Mouse (Mus musculus) lung, embryonic 15.5 days (tissue): ENCODE results near the gene Mpp6. TPM values are rescaled to one million over a fixed set of nuclear protein-coding genes. Genes with fewer than 3 reads are reported as not detected.

Source experiments
- ATAC-seq: fragments of 200-750 bp; cut with Nextera tagmentation; 2 replicates; pipeline ENCODE4 v1.8.0; 2017; ENCODE audit warnings: moderate number of reproducible peaks, borderline replicate concordance; ENCODE audit not compliant: low FRiP score, low TSS enrichment; ENCODE audit errors: extremely low read depth
- H3K27ac ChIP-seq: fragments of 300-500 bp; sonication (generic); 2 replicates; pipeline ENCODE4 v1.5.1; 2015; ENCODE audit warnings: moderate library complexity, mild to moderate bottlenecking, inconsistent platforms
- H3K27me3 ChIP-seq: fragments of 300-500 bp; sonication (generic); 2 replicates; pipeline ENCODE4 v1.6.1; 2015; ENCODE audit warnings: inconsistent platforms
- H3K36me3 ChIP-seq: fragments of 300-500 bp; sonication (generic); 2 replicates; pipeline ENCODE4 v1.6.1; 2015; ENCODE audit warnings: inconsistent platforms
- H3K4me1 ChIP-seq: fragments of 300-500 bp; sonication (generic); 2 replicates; pipeline ENCODE4 v1.6.1; 2015; ENCODE audit warnings: inconsistent platforms
- H3K4me2 ChIP-seq: fragments of 300-500 bp; sonication (generic); 2 replicates; pipeline ENCODE4 v1.6.1; 2015; ENCODE audit warnings: inconsistent platforms, mild to moderate bottlenecking, moderate library complexity
- H3K4me3 ChIP-seq: fragments of 300-500 bp; sonication (generic); 2 replicates; pipeline ENCODE4 v1.5.1; 2015; ENCODE audit warnings: mild to moderate bottlenecking, inconsistent platforms
- H3K9ac ChIP-seq: fragments of 300-500 bp; sonication (generic); 2 replicates; pipeline ENCODE4 v1.6.1; 2015; ENCODE audit warnings: inconsistent platforms
- H3K9me3 ChIP-seq: fragments of 300-500 bp; sonication (generic); 2 replicates; pipeline ENCODE4 v1.6.1; 2016; ENCODE audit warnings: inconsistent platforms
- WGBS: fragments of 180-500 bp; shearing (Covaris S2); methylation state at CpG from one replicate; pipeline ENCODE4 v1.1.7; 2015; 5-methylcytosine and 5-hydroxymethylcytosine counted together
- polyA plus RNA-seq: library from polyadenylated mRNA; unstranded; fragments of >200 nt; fragmentation: Nextera tagmentation; extraction: Ambion mirVana; gene quantifications from 2 replicates; pipeline ENCODE4 v1.2.1, GENCODE M21; 2015

Gene Mpp6
- 64.2 and 64.5 TPM in 2 replicates for polyA plus RNA-seq

- Histone ChIP-seq H3K4me1 (peaks cover 19% of the 10 kb centered on the region), H3K4me3 (peak within 1 kb of the TSS; percentile 95), H3K9me3 (no peaks in the 10 kb centered on the region), H3K36me3 (no peaks in the 10 kb centered on the region), H3K27me3 (peaks cover 11% of the 10 kb centered on the region; the same call in 1 of the 2 replicates), H3K4me2 (peak within 1 kb of the TSS; percentile 89), H3K9ac (peak within 1 kb of the TSS; percentile 84), H3K27ac (peak within 1 kb of the TSS; percentile 92)
- ATAC-seq: peak; percentile 94
- whole genome bisulfite sequencing: under 1% methylated on average over 23 of the region's 74 CpGs
These were observed at the start of gene Mpp6 for GRCm38 (mm10) chr6:50109757-50110378. Gene Mpp6 (plus strand): TSS chr6:50110241.

GRCm38 (mm10) chr6:50066172-50066571, 43.9 kb upstream of the Mpp6 start:
- H3K27me3 ChIP-seq: no peaks in the 10 kb centered on the region
- H3K4me3 ChIP-seq: no peak overlapping the region
- H3K9ac ChIP-seq: no peak overlapping the region
- no peaks in the 10 kb centered on the region for H3K9me3 ChIP-seq
- H3K4me2 ChIP-seq: no peak overlapping the region
- H3K27ac ChIP-seq: no peak overlapping the region
- 83% methylated on average over 6 of the region's 6 CpGs for WGBS
- H3K36me3 ChIP-seq: no peaks in the 10 kb centered on the region
- no peak for ATAC-seq
- H3K4me1 ChIP-seq: no peaks in the 10 kb centered on the region

DNA sequence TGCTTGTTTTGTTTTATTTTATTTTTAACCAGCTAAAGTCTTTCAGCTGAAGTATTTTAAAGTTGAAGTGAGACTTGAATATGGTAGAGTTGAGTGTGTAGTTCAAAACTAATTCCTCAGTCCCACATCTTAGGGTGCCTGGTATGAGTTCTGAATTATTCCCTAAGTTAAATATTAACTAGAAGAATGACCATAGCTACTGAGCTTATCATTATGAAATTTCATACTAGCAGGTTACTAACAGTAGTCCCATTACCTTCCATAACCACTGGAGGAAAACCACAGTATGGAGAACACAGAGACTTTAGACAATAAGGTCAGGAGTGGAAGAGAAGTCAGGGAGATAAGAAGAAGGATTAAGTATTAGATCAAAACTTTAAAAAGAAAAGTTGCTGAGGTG, 41.6 kb upstream of the Mpp6 start:
- Histone ChIP-seq H3K27ac (no peak overlapping the region), H3K9me3 (no peaks in the 10 kb centered on the region), H3K9ac (no peak overlapping the region), H3K4me3 (no peak overlapping the region), H3K4me2 (no peak overlapping the region), H3K4me1 (no peaks in the 10 kb centered on the region), H3K27me3 (no peaks in the 10 kb centered on the region), H3K36me3 (no peaks in the 10 kb centered on the region)
- ATAC-seq: no peak

GRCm38 (mm10) chr6:50075248-50075647, 34.8 kb upstream of the Mpp6 start:
- no peak for ATAC-seq
- Histone ChIP-seq H3K9me3 (no peaks in the 10 kb centered on the region), H3K27ac (no peak overlapping the region), H3K4me1 (no peaks in the 10 kb centered on the region), H3K9ac (no peak overlapping the region), H3K27me3 (no peaks in the 10 kb centered on the region), H3K36me3 (no peaks in the 10 kb centered on the region), H3K4me2 (no peak overlapping the region), H3K4me3 (no peak overlapping the region)
- WGBS: 84% methylated on average over 3 of the region's 3 CpGs

GRCm38 (mm10) chr6:50076473-50076872, 33.6 kb upstream of the Mpp6 start:
- Histone ChIP-seq H3K27ac (no peak overlapping the region), H3K9me3 (no peaks in the 10 kb centered on the region), H3K4me1 (no peaks in the 10 kb centered on the region), H3K4me2 (no peak overlapping the region), H3K9ac (no peak overlapping the region), H3K27me3 (no peaks in the 10 kb centered on the region), H3K4me3 (no peak overlapping the region), H3K36me3 (no peaks in the 10 kb centered on the region)
- no peak for ATAC-seq
- WGBS: 46% methylated on average over 2 of the region's 2 CpGs

DNA sequence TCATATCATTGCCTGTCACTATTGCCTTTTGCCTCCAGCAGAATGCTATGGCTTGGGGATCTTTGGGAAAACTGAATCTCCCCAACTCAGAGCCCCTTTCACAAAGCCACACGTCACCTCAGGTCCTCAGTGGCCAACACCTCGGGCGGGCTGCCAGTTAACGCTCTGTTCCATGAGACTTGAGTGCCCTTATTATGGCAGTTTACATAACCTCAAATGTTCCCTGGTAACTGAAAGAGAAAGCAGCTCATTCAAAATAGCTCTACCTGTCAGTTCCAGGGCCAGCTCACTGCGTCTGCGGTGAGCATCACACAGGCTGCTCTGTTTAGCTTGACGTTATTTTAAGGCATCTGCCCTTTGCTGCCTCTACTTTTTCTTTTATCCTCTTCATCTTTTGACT, 29.6 kb upstream of the Mpp6 start:
- no peak for ATAC-seq

DNA sequence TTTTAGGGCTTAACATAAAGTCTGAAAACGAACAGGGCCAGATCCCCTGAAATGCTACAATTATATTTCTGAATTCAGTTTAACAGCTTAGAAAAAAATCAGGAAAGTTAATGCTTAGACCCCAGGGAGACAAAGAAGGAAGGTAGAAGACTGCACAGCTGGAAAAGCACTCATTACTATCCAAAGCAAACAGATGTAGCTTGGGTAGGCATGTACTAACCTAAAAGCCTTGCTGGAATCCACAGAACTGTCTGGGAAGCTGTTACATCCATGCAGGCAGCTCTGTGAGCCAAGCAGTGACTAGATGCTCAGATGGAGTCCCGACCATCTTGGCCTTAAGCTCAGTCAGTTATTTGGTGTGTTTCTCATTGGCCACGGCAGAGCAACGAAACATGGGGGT, 24.8 kb upstream of the Mpp6 start:
- no peaks in the 10 kb centered on the region for H3K36me3 ChIP-seq
- ATAC-seq: no peak

More for the DNA sequence above, 29.6 kb upstream of the Mpp6 start:
- H3K4me2 ChIP-seq: no peak overlapping the region
- no peaks in the 10 kb centered on the region for H3K36me3 ChIP-seq
- no peak overlapping the region for H3K27ac ChIP-seq
- no peaks in the 10 kb centered on the region for H3K4me1 ChIP-seq
- H3K4me3 ChIP-seq: no peak overlapping the region
- H3K27me3 ChIP-seq: no peaks in the 10 kb centered on the region
- WGBS: 46% methylated on average over 7 of the region's 7 CpGs
- H3K9ac ChIP-seq: no peak overlapping the region
- H3K9me3 ChIP-seq: no peaks in the 10 kb centered on the region

GRCm38 (mm10) chr6:50089333-50089732, 20.7 kb upstream of the Mpp6 start:
- Histone ChIP-seq H3K9ac (no peak overlapping the region), H3K36me3 (no peaks in the 10 kb centered on the region), H3K27ac (no peak overlapping the region), H3K27me3 (no peaks in the 10 kb centered on the region), H3K4me3 (no peak overlapping the region), H3K9me3 (no peaks in the 10 kb centered on the region), H3K4me2 (no peak overlapping the region), H3K4me1 (no peaks in the 10 kb centered on the region)
- no peak for ATAC-seq
- 54% methylated on average over 5 of the region's 5 CpGs for WGBS

More for the DNA sequence above, 24.8 kb upstream of the Mpp6 start:
- Histone ChIP-seq H3K9ac (no peak overlapping the region), H3K4me3 (no peak overlapping the region), H3K27me3 (no peaks in the 10 kb centered on the region), H3K27ac (no peak overlapping the region), H3K4me2 (no peak overlapping the region), H3K9me3 (no peaks in the 10 kb centered on the region), H3K4me1 (no peaks in the 10 kb centered on the region)
- WGBS: 68% methylated on average over 4 of the region's 4 CpGs

- Histone ChIP-seq H3K9me3 (no peaks in the 10 kb centered on the region), H3K36me3 (no peaks in the 10 kb centered on the region), H3K4me3 (no peak overlapping the region), H3K9ac (no peak overlapping the region), H3K27ac (no peak overlapping the region), H3K4me1 (no peaks in the 10 kb centered on the region), H3K4me2 (no peak overlapping the region), H3K27me3 (no peaks in the 10 kb centered on the region)
- WGBS: 35% methylated on average over 7 of the region's 7 CpGs
- no peak for ATAC-seq
These were observed 19.8 kb upstream of the Mpp6 start for GRCm38 (mm10) chr6:50090221-50090620.

DNA sequence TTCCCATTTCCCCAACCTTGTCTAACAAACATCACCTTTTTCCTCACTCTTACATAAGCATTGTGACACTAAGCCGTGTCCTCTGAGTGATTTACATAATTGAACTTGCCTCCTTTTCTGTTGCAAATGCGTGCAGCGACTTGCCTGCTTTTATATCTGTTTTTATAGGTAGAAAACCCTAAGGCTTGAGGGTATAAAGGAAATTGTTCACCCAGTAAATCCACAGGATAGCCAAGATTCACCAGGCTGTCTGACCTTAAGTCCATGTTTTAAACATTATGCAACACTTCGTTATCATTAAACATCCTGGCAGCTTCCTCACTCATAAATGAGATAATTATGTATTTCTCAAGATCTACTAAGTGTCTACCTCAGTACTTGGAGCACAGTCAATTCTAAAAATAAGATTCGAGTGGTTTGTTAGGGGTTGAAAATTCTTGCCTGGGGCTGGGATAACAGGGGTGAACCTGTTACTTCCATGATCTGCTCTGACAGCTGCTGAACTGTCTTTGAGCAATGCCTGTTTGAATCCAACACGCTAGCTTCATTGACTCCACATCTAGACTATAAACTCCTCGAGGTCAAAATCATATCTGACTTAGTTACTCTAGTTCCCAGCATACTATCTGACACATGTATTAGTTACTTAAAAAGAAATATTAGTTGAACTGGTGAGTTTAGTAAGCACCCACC, 18.4 kb upstream of the Mpp6 start:
- H3K36me3 ChIP-seq: no peaks in the 10 kb centered on the region
- no peak for ATAC-seq
- H3K9me3 ChIP-seq: no peaks in the 10 kb centered on the region
- no peaks in the 10 kb centered on the region for H3K4me1 ChIP-seq
- no peak overlapping the region for H3K4me3 ChIP-seq
- no peak overlapping the region for H3K4me2 ChIP-seq
- H3K9ac ChIP-seq: no peak overlapping the region
- H3K27me3 ChIP-seq: no peaks in the 10 kb centered on the region
- H3K27ac ChIP-seq: no peak overlapping the region
- 66% methylated on average over 7 of the region's 7 CpGs for WGBS

DNA sequence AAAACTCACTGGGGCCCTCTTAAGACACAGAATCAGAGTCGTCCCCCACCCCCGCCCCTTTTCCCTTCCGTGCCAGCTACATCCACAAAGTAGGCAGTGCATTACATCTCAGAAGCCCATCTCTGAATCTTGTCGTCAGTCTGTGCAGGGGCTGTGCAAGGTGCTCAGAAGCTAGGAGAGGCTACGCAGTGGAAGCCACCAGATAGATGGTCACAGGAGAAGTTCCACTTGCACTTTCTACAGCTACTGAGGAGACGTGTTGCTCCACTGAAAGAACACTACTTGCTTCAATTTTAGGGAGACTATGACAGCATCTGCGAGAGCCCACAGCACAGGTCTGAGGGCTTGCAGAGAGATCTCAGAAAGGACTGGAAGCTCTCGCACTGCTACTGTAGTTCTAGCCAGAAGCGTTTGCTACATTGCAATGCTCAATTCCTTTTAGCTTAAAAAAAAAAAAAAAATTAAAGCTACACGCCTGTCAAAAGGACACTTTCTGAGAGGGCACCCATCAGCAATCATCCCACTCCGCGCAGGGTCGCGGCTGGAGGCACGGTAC, 762 bp upstream of the Mpp6 start:
- 2% methylated on average over 15 of the region's 15 CpGs for WGBS
- Histone ChIP-seq H3K27me3 (peaks cover 11% of the 10 kb centered on the region; the same call in 1 of the 2 replicates), H3K4me3 (peak overlapping the region; percentile 95), H3K9ac (peak overlapping the region; percentile 84), H3K36me3 (no peaks in the 10 kb centered on the region), H3K4me2 (peak overlapping the region; percentile 89), H3K9me3 (no peaks in the 10 kb centered on the region), H3K27ac (peak overlapping the region; percentile 50; the same call in 1 of the 2 replicates), H3K4me1 (peaks cover 19% of the 10 kb centered on the region)
- ATAC-seq: no peak

GRCm38 (mm10) chr6:50110379-50110941, 419 bp downstream of the Mpp6 start:
- peak overlapping the region; percentile 84 for H3K9ac ChIP-seq
- ATAC-seq: peak; percentile 67
- no peaks in the 10 kb centered on the region for H3K36me3 ChIP-seq
- peaks cover 19% of the 10 kb centered on the region for H3K4me1 ChIP-seq
- peak overlapping the region; percentile 92 for H3K27ac ChIP-seq
- H3K4me2 ChIP-seq: peak overlapping the region; percentile 89
- no peaks in the 10 kb centered on the region for H3K9me3 ChIP-seq
- peaks cover 11% of the 10 kb centered on the region; the same call in 1 of the 2 replicates for H3K27me3 ChIP-seq
- under 1% methylated on average over 43 of the region's 72 CpGs for WGBS
- H3K4me3 ChIP-seq: peak overlapping the region; percentile 95
